Mouse (Mus musculus) subcutaneous adipose tissue, adult 2 months (tissue): Measurements from ENCODE around the gene Primpol. TPM values are rescaled to one million over a fixed set of nuclear protein-coding genes. Genes with fewer than 3 reads are reported as not detected.

Experiments used
- polyA plus RNA-seq: library from polyadenylated mRNA; depleted of rRNA; stranded (reverse); fragments of >200 nt; gene quantifications from 2 replicates; pipeline ENCODE4 v1.2.3, GENCODE M21; 2012; ENCODE audit warnings: low replicate concordance; rRNA removed

Primpol gene
- polyA plus RNA-seq = 1.4 and 2.3 TPM in 2 replicates

GRCm38 (mm10) chr8:46616879-46617689 is at the start of gene Primpol, which contains the start of gene Casp3:
Primpol (minus strand) TSS chr8:46617212.
Casp3 (plus strand) TSS chr8:46617291.

GRCm38 (mm10) chr8:46551615-46552440 is 65.2 kb downstream of the Primpol start, which contains the start of gene Cenpu:
Cenpu (plus strand) TSS chr8:46552028.

Other genes with a start within 250 kb of the Primpol start
- gene Acsl1, start 146.2 kb downstream of the Primpol start, polyA plus RNA-seq = 280 and 636 TPM in 2 replicates
- 0.24 and 2.2 TPM in 2 replicates for gene Cenpu, start 65.2 kb downstream of the Primpol start, polyA plus RNA-seq
- gene Casp3, start 79 bp upstream of the Primpol start, polyA plus RNA-seq = 9.6 and 9.7 TPM in 2 replicates
- 11.0 and 16.2 TPM in 2 replicates for gene Irf2, start 122.5 kb upstream of the Primpol start, polyA plus RNA-seq